Mouse (Mus musculus): Measurements from ENCODE around the gene Snd1. TPM values are rescaled to one million over a fixed set of nuclear protein-coding genes. Genes with fewer than 3 reads are reported as not detected.
"Not testable (repeated sequence)": the region's sequence is repeated elsewhere in the genome, so short reads cannot be mapped to it uniquely, and the experiment has no call there.

Gene Snd1
- polyA plus RNA-seq, 1 experiment from 2014 or later: 129 TPM

DNA sequence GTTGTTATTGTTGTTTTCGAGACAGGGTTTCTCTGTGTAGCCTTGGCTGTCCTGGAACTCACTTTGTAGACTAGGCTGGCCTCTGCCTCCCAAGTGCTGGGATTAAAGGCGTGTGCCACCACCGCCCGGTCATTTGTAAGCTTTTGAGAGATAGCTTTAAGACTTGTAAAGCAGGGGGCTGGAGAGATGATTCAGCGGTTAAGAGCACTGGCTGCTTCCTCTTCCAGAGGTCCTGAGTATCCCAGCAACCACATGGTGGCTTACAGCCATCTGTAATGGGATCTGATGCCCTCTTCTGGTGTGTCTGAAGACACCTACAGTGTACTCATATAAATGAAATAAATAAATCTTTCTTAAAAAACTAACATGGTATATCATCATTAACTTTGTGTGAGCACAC is 45.8 kb downstream of the Snd1 start:
- not testable (repeated sequence) for H3K9me3 ChIP-seq (replicated peaks); H3K4me3 ChIP-seq (replicated peaks); H3K4me2 ChIP-seq; ATAC-seq (replicated peaks; ENCODE audit: low FRiP score); H3K9ac ChIP-seq; H3K4me1 ChIP-seq; H3K27ac ChIP-seq; H3K27me3 ChIP-seq
- WGBS: 92% methylated on average over 5 of the region's 5 CpGs
- H3K36me3 ChIP-seq: peaks cover 63% of the 10 kb centered on the region

DNA sequence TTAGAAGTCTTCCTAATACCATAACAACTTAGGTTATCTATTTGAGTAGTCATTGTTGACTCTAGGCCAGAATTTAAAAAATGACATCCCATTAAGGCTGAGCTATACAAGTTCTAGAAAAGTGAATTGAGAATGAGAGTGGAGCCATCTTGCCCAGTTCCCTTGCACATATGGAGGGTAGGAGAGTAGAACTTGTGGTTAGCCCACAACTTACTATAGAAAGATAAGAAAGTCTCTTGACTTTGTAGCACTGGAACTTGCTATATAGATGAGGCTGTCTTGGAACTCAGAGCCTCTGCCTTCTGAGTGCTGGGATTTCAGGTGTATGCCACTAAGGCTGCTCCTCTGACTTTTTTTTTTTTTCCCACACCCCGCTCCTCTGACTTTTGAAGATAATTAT is 46.5 kb downstream of the Snd1 start:
- H3K27me3 ChIP-seq: no peaks in the 10 kb centered on the region
- H3K27ac ChIP-seq: no peak overlapping the region
- 90% methylated on average over 1 of the region's 1 CpGs for WGBS
- H3K4me1 ChIP-seq: no peaks in the 10 kb centered on the region
- no peaks in the 10 kb centered on the region for H3K9me3 ChIP-seq (replicated peaks)
- no peak overlapping the region for H3K4me3 ChIP-seq (replicated peaks)
- no peak overlapping the region for H3K4me2 ChIP-seq
- ATAC-seq (replicated peaks; ENCODE audit: low FRiP score): no peak
- peaks cover 70% of the 10 kb centered on the region for H3K36me3 ChIP-seq
- no peak overlapping the region for H3K9ac ChIP-seq

DNA sequence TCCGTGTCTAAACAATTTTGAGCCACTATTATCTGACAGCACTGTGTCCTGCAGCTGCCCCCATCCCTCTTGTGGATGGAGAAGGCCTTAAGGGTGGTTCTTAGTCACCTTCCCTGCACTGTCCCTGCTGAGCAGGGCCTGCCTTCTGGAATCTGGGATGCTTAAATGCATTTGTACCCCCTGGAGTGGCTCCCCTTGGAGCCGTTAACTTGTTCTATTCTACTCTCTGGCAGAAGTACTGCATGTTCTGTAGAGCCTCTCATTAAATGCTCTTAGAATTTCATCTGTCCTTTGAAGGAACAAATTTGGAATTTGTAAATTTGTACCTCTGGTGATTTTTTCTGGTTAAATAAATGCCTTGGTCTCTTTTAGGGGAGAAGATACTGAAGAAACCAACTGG is 50.6 kb downstream of the Snd1 start:
- WGBS: 83% methylated on average over 2 of the region's 2 CpGs

DNA sequence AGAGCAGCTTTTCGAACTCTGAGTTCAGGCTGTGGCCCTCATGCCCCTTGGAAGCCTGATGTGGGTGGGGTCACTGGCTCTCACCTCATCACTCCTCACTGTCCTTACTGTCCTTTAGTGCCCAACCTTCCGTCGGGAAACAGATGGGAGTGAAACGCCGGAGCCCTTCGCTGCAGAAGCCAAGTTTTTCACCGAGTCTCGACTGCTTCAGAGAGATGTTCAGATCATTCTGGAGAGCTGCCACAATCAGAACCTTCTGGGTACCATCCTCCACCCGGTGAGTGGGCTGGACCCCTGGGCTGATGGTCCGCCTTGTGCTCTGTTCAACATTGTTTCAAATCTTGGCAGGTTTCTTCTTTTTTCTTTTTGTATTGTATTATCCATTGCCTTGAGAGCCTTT is 52.5 kb downstream of the Snd1 start:
- Histone ChIP-seq H3K4me1 (no peaks in the 10 kb centered on the region), H3K4me2 (no peak overlapping the region), H3K27ac (no peak overlapping the region), H3K4me3 (replicated peaks) (no peak overlapping the region), H3K36me3 (peaks cover 83% of the 10 kb centered on the region), H3K9me3 (replicated peaks) (no peaks in the 10 kb centered on the region), H3K27me3 (no peaks in the 10 kb centered on the region), H3K9ac (no peak overlapping the region)
- ATAC-seq (replicated peaks; ENCODE audit: low FRiP score): no peak
- 96% methylated on average over 10 of the region's 10 CpGs for whole genome bisulfite sequencing

More for the DNA sequence above, 50.6 kb downstream of the Snd1 start:
- Histone ChIP-seq H3K4me3 (replicated peaks) (no peak overlapping the region), H3K36me3 (peaks cover 88% of the 10 kb centered on the region), H3K4me2 (no peak overlapping the region), H3K4me1 (no peaks in the 10 kb centered on the region), H3K9me3 (replicated peaks) (no peaks in the 10 kb centered on the region), H3K9ac (no peak overlapping the region), H3K27ac (no peak overlapping the region), H3K27me3 (no peaks in the 10 kb centered on the region)
- no peak for ATAC-seq (replicated peaks; ENCODE audit: low FRiP score)

DNA sequence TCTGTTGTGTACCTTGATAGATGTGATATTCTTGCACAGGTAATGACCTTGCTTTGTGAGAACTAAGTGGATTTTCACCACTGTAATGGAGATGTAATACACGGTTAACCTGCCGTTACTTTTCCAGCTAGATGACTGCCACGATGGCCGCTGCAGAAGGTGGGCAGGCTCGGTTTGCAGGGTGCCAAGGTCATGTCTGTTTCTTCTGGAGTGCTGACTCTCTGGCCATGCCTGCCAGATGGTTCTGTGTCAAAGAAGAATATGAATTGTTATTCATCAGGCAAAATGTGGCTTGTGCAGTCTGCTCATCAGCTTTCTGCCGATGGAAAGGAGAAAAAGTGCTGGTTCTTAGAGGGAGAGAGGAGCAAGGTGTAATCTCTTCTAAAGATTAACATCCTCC is 53.3 kb downstream of the Snd1 start:
- Histone ChIP-seq H3K27ac (no peak overlapping the region), H3K4me1 (no peaks in the 10 kb centered on the region), H3K4me3 (replicated peaks) (no peak overlapping the region), H3K27me3 (no peaks in the 10 kb centered on the region), H3K9me3 (replicated peaks) (no peaks in the 10 kb centered on the region), H3K36me3 (peaks cover 83% of the 10 kb centered on the region), H3K9ac (no peak overlapping the region), H3K4me2 (no peak overlapping the region)
- no peak for ATAC-seq (replicated peaks; ENCODE audit: low FRiP score)
- WGBS: 86% methylated on average over 6 of the region's 6 CpGs

DNA sequence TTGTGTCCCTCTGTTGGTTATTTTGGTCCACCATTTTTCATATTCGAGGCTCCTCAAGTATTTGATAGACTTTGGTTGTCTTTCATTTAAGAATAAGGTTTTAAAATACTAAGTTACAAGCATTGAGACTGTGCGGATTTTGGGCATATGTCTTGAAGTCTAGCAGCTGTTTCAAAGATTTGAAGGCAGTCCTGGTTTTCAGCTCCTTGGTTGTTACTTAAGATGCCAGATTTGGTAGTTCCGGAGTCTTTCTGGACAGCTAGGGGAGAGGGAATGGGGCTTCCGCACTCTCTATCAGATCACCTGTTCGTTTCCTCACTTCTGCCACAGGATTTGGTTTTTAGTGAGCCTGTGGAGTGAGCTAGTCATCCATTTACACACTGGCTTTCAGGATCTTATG is 61.5 kb downstream of the Snd1 start:
- Histone ChIP-seq H3K27me3 (no peaks in the 10 kb centered on the region), H3K4me3 (replicated peaks) (no peak overlapping the region), H3K9me3 (replicated peaks) (no peaks in the 10 kb centered on the region), H3K27ac (no peak overlapping the region), H3K9ac (no peak overlapping the region), H3K4me1 (no peaks in the 10 kb centered on the region), H3K4me2 (no peak overlapping the region), H3K36me3 (peaks cover 54% of the 10 kb centered on the region)
- 87% methylated on average over 5 of the region's 5 CpGs for WGBS
- ATAC-seq (replicated peaks; ENCODE audit: low FRiP score): no peak

DNA sequence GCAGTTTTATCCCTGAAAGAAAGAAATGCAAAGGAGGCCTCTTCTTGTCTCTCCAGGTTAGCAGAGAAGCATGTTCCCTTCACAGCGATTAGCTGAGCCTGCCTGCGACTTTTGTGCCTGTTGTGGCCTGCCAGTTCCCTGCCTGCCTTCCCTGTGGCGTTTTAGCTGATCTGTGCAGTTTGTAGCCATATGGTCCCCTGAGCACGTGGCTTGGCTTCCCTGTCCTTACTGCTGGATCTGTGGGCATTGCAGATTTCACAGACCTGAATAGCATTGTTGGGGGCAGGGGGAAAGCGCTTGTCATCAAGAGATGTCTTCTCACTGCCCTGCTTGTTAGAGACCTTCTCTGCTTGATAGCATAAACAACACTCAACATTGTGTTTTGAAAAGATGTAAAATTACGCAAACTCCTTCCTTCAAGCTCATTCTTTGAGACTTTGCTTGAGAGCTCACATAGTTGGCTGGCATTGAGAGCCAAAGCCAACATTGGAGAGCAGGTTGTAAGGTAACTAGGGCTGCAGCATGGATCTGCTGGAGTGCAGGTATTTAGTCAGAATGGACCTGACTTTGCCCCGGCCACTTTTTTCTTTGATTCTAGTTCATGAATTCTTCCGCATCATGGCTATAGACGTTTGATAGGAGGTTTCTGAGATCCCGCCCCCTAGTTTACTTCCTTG is 63.0 kb downstream of the Snd1 start:
- WGBS: 60% methylated on average over 10 of the region's 10 CpGs
- H3K9me3 ChIP-seq (replicated peaks): no peaks in the 10 kb centered on the region
- no peaks in the 10 kb centered on the region for H3K4me1 ChIP-seq
- no peak overlapping the region for H3K9ac ChIP-seq
- H3K36me3 ChIP-seq: peaks cover 43% of the 10 kb centered on the region
- no peak overlapping the region for H3K4me2 ChIP-seq
- H3K27ac ChIP-seq: no peak overlapping the region
- no peaks in the 10 kb centered on the region for H3K27me3 ChIP-seq
- no peak overlapping the region for H3K4me3 ChIP-seq (replicated peaks)
- no peak for ATAC-seq (replicated peaks; ENCODE audit: low FRiP score)

DNA sequence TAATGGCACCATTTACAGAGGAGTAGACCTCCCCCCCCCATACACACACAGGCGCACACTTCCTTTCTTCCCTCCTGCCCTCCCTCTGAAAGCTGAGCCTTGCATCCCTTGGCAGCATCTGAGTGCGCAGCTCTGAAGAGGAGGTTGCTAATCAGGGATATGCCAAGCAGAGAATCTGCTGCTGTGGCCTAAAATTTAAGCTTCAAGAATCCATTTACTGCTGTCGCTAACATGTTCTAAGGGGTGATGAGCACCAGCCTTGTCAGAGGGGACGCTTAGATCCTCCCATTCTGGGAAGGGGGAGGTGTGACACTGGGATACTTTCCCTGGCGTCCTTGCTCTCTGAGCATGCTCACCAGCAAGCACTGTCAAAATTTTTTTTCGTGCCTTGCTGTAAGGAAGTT is 67.4 kb downstream of the Snd1 start:
- no peak overlapping the region for H3K4me3 ChIP-seq (replicated peaks)

DNA sequence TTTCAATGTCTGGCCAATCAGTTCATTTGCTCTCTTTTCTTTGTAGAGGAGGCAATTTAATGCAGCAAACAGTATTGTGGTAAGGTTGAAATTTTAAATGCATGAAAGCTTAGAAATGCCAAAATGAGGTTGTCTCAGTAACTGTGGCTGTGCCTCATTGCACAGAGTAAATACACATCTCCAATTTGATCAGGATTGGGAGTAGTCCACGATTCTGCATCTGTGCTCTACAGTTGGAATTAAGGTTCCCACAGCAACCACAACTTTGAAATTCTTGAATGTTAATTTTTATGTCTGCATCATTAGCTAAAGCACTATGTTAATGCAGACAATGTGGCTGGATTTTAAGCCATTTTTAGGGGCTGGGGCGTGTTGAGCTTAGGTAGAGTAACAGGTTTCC is 72.0 kb downstream of the Snd1 start:
- no peaks in the 10 kb centered on the region for H3K27me3 ChIP-seq
- H3K4me3 ChIP-seq (replicated peaks): no peak overlapping the region
- no peaks in the 10 kb centered on the region for H3K9me3 ChIP-seq (replicated peaks)
- peaks cover 54% of the 10 kb centered on the region for H3K36me3 ChIP-seq
- no peak overlapping the region for H3K27ac ChIP-seq
- no peak overlapping the region for H3K9ac ChIP-seq
- H3K4me1 ChIP-seq: no peaks in the 10 kb centered on the region
- 86% methylated on average over 2 of the region's 2 CpGs for WGBS
- no peak for ATAC-seq (replicated peaks; ENCODE audit: low FRiP score)
- no peak overlapping the region for H3K4me2 ChIP-seq

More for the DNA sequence above, 67.4 kb downstream of the Snd1 start:
- Histone ChIP-seq H3K4me2 (no peak overlapping the region), H3K9me3 (replicated peaks) (no peaks in the 10 kb centered on the region), H3K36me3 (peaks cover 44% of the 10 kb centered on the region), H3K27me3 (no peaks in the 10 kb centered on the region), H3K4me1 (no peaks in the 10 kb centered on the region), H3K9ac (no peak overlapping the region), H3K27ac (no peak overlapping the region)
- no peak for ATAC-seq (replicated peaks; ENCODE audit: low FRiP score)
- 61% methylated on average over 6 of the region's 6 CpGs for WGBS

DNA sequence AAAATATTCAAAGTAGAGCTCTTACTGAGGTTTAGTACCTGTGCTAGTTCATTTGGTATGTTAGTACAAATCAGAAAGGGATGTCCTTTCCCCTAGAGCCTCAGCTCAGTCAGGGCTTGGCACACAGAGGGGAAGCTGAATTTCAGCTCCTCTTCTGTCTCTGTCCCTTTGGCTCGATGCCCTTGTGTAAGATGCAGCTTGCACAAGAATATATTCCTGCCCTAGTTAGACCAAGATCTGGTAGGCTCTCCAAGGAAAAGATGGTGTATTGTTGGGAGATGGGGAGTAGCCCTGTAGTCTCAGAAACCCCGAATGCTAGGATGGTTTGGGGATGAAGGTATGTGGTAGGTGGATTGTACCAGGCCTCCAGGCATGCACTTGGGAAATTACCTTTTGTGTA is 74.4 kb downstream of the Snd1 start:
- 84% methylated on average over 2 of the region's 2 CpGs for WGBS
- H3K4me2 ChIP-seq: no peak overlapping the region
- no peaks in the 10 kb centered on the region for H3K4me1 ChIP-seq
- no peak overlapping the region for H3K4me3 ChIP-seq (replicated peaks)
- no peaks in the 10 kb centered on the region for H3K27me3 ChIP-seq
- H3K27ac ChIP-seq: no peak overlapping the region
- H3K9me3 ChIP-seq (replicated peaks): no peaks in the 10 kb centered on the region
- H3K9ac ChIP-seq: no peak overlapping the region
- ATAC-seq (replicated peaks; ENCODE audit: low FRiP score): no peak
- H3K36me3 ChIP-seq: peaks cover 59% of the 10 kb centered on the region

DNA sequence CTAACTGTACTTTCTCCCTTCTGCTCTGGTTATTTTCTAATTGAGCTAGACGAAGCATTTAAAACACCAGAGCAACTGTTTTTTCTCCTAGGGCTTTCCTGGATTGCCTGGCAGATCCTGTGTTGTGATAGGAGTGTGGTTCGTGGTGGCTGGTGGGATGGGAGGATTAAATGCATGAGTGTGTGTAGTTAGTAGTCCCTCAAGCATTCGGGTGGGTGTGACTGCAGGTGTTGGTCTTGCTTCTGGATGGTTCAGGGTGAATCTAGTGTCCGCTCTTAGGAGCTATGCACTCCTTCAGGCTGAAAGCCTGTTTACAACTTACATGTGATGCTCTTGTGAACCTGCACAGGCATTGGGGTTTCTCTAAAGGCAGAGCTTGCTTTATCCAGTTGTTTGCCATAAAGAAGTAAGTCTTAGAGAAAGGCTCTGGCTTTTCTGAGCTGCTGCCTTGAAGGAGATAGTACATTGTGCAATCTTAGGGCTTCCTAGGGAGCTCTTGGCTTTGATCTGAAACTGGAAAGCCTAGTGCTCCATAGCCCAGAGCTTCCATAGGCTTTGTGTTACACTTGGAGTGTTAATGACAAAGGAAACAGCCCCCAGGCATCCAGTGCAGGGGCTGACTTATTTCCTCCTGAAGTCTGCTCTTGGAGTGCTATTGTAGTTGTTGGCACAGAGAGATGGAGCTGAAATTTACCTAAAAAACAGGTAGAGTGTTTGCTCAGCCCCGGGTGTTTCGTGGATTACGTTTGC is 75.5 kb downstream of the Snd1 start:
- Histone ChIP-seq H3K9me3 (replicated peaks) (no peaks in the 10 kb centered on the region), H3K9ac (no peak overlapping the region), H3K4me3 (replicated peaks) (no peak overlapping the region), H3K4me2 (no peak overlapping the region), H3K27ac (no peak overlapping the region), H3K4me1 (0 out of 2 replicates have a peak, but pooled peaks cover 4% of the 10 kb centered on the region), H3K27me3 (no peaks in the 10 kb centered on the region), H3K36me3 (peaks cover 56% of the 10 kb centered on the region)
- no peak for ATAC-seq (replicated peaks; ENCODE audit: low FRiP score)
- WGBS: 75% methylated on average over 7 of the region's 7 CpGs

DNA sequence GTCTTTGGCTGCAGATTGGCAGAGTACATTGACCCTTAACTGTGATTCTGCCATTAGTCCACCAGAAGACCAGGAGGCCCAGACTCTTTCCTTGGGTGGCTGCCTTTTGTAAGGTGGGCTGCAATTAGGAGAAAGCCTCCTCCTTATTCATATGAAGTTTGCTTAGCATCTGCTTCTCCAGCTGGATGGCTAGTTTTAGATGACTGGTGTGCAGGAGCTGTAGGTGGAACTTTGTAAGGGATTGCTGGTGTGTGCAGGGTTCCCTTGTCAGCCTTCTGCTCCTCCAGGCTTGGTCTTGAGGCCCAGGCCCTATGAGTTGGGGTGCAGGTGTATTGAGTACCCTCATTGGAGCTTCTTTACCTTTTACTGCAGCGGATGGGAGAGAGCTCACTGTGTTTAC is 79.5 kb downstream of the Snd1 start:
- Histone ChIP-seq H3K4me2 (no peak overlapping the region), H3K36me3 (peaks cover 39% of the 10 kb centered on the region), H3K9me3 (replicated peaks) (no peaks in the 10 kb centered on the region), H3K4me1 (0 out of 2 replicates have a peak, but pooled peaks cover 4% of the 10 kb centered on the region), H3K4me3 (replicated peaks) (no peak overlapping the region), H3K9ac (no peak overlapping the region), H3K27ac (no peak overlapping the region), H3K27me3 (no peaks in the 10 kb centered on the region)
- ATAC-seq (replicated peaks; ENCODE audit: low FRiP score): no peak
- WGBS: 85% methylated on average over 1 of the region's 1 CpGs

All from kidney, embryonic 15.5 days (tissue).